Mouse (Mus musculus) megakaryocyte, embryonic 14.5 days (primary cell): ENCODE measurements around the gene Zfp61.

Experiments used
- FLI1 ChIP-seq: IDR thresholded peaks from 2 replicates; pipeline ENCODE4 v1.6.1; 2012; ENCODE audit warnings: low read length, inconsistent platforms, mixed read lengths
- GATA1 ChIP-seq: IDR thresholded peaks from 3 replicates; pipeline ENCODE4 v1.6.1; 2012; ENCODE audit warnings: mixed read lengths, low read length, inconsistent platforms, borderline replicate concordance

DNA sequence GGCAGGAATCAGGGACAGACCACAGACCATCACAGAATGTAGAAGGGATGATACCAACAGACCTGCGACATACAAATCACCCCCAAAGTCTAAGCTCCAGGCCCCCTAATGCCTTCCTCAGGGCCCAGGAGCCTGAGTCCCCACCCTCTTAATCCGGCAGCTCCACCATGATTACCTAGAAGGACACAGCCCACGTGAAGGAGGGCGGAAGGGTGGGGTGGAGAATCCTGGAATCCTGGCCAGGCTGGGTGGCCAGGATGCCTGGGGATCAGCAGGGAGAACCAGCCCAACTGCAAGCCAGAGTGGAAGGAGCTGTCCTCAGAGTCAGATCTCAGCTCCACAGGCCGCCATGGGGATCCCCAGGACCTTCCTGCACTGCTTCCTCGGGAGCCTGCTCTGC is 47.9 kb upstream of the Zfp61 start, which contains the start of gene Lypd5:
- TF ChIP-seq GATA1, result no peak
- TF ChIP-seq FLI1, result no peak
